In genomic region chr19:40336694-40337093, GRCm38 (mm10) we compare ENCODE assay signal across 23 mouse cellular contexts.
A peak's percentile ranks its signal among the peaks of the same experiment; 100 is the strongest.
DNase-seq lines count a peak whose midpoint lies in the region; ATAC-seq and TF ChIP-seq lines count a peak whose summit lies in the region.
"Had no signal": no experiment of that assay in that cellular context is flagged by ENCODE, and none has a peak within 500 bp of the region (broad histone marks: within the 10 kb centered on the region; RNA-seq: fewer than 3 reads in every experiment).

No protein-coding gene starts in this region.

- H3K9ac ChIP-seq in liver, embryonic 16.5 days (ENCODE audit: low read depth, low read length), result no peak overlapping the region
- no peak overlapping the region for H3K9ac ChIP-seq in liver, embryonic 11.5 days (ENCODE audit: low read depth, low read length)
- H3K9ac ChIP-seq in intestine, embryonic 15.5 days, result no peak overlapping the region
- H3K9ac ChIP-seq in midbrain, postnatal 0 days (replicated peaks; ENCODE audit: low read length, poor library complexity, severe bottlenecking), result no peak overlapping the region
- H3K9ac ChIP-seq: embryonic facial prominence, embryonic 12.5 days; embryonic facial prominence, embryonic 15.5 days; forebrain, embryonic 15.5 days; hindbrain, embryonic 14.5 days had no signal

- no peaks in the 10 kb centered on the region for H3K27me3 ChIP-seq in liver, embryonic 16.5 days (ENCODE audit: control insufficient read depth, insufficient read depth, low read depth, low read length)
- no peaks in the 10 kb centered on the region for H3K27me3 ChIP-seq in liver, embryonic 11.5 days (replicated peaks; ENCODE audit: control insufficient read depth, insufficient read depth, low read length)
- no peaks in the 10 kb centered on the region for H3K27me3 ChIP-seq in intestine, embryonic 15.5 days (replicated peaks)
- no peaks in the 10 kb centered on the region for H3K27me3 ChIP-seq in myocyte (ENCODE audit: control insufficient read depth, insufficient read depth, insufficient read length)
- H3K27me3 ChIP-seq in midbrain, postnatal 0 days (ENCODE audit: insufficient read depth, low read length), result no peaks in the 10 kb centered on the region
- H3K27me3 ChIP-seq: CH12.LX; embryonic facial prominence, embryonic 12.5 days; embryonic facial prominence, embryonic 15.5 days; forebrain, embryonic 15.5 days; Patski had no signal

- no peaks in the 10 kb centered on the region for H3K79me2 ChIP-seq in myocyte (ENCODE audit: control insufficient read depth, insufficient read depth)

- no peak overlapping the region for H3K4me3 ChIP-seq in liver, embryonic 16.5 days (ENCODE audit: low read depth, low read length)
- H3K4me3 ChIP-seq in liver, embryonic 11.5 days (ENCODE audit: low read depth, low read length), result no peak overlapping the region
- H3K4me3 ChIP-seq in intestine, embryonic 15.5 days (replicated peaks), result no peak overlapping the region
- no peak overlapping the region for H3K4me3 ChIP-seq in myocyte
- no peak overlapping the region for H3K4me3 ChIP-seq in midbrain, postnatal 0 days (ENCODE audit: low read depth, low read length)
- H3K4me3 ChIP-seq: embryonic facial prominence, embryonic 12.5 days; embryonic facial prominence, embryonic 15.5 days; forebrain, embryonic 15.5 days had no signal

- no peak overlapping the region for H3K27ac ChIP-seq in liver, embryonic 16.5 days (ENCODE audit: low read length)
- no peak overlapping the region for H3K27ac ChIP-seq in liver, embryonic 11.5 days (ENCODE audit: low read depth, low read length)
- no peak overlapping the region for H3K27ac ChIP-seq in intestine, embryonic 15.5 days
- no peak overlapping the region for H3K27ac ChIP-seq in midbrain, postnatal 0 days (ENCODE audit: low read depth, low read length)
- H3K27ac ChIP-seq: embryonic facial prominence, embryonic 12.5 days; embryonic facial prominence, embryonic 15.5 days; forebrain, embryonic 15.5 days; hindbrain, embryonic 14.5 days; hindbrain, postnatal 0 days had no signal

- TF ChIP-seq CTCF in midbrain, postnatal 0 days (IDR thresholded peaks at IDR 0.05), result no peak

- H3K4me2 ChIP-seq in liver, embryonic 16.5 days (ENCODE audit: low read depth, low read length), result no peak overlapping the region
- H3K4me2 ChIP-seq in liver, embryonic 11.5 days, result no peak overlapping the region
- H3K4me2 ChIP-seq in intestine, embryonic 15.5 days (replicated peaks), result no peak overlapping the region
- H3K4me2 ChIP-seq in myocyte (ENCODE audit: low read depth), result peak overlapping the region; percentile 13
- H3K4me2 ChIP-seq in midbrain, postnatal 0 days (ENCODE audit: low read depth, low read length, poor library complexity, severe bottlenecking), result no peak overlapping the region
- H3K4me2 ChIP-seq: embryonic facial prominence, embryonic 12.5 days; embryonic facial prominence, embryonic 15.5 days; forebrain, embryonic 15.5 days; hindbrain, embryonic 14.5 days had no signal

- H3K9me3 ChIP-seq in liver, embryonic 16.5 days (replicated peaks; ENCODE audit: control insufficient read depth, low read length), result no peaks in the 10 kb centered on the region
- H3K9me3 ChIP-seq in liver, embryonic 11.5 days (ENCODE audit: control insufficient read depth, low read length), result no peaks in the 10 kb centered on the region
- H3K9me3 ChIP-seq in intestine, embryonic 15.5 days, result no peaks in the 10 kb centered on the region
- no peaks in the 10 kb centered on the region for H3K9me3 ChIP-seq in midbrain, postnatal 0 days (ENCODE audit: low read length)
- H3K9me3 ChIP-seq: embryonic facial prominence, embryonic 12.5 days; embryonic facial prominence, embryonic 15.5 days; forebrain, embryonic 15.5 days; G1E had no signal

- no peak overlapping the region for H3ac ChIP-seq in myocyte (ENCODE audit: control insufficient read depth, insufficient read length)

- DNase-seq in liver, embryonic 11.5 days (ENCODE audit: low spot score), result no peak
- no peak for DNase-seq in cerebellum, postnatal 4 days (ENCODE audit: low spot score in 2 of 2)
- no peak for DNase-seq in midbrain, postnatal 0 days (ENCODE audit: low spot score)
- DNase-seq: adrenal gland, postnatal 10 days; adrenal gland, postnatal 36 days; cerebellum, adult 18-20 months; cerebellum, adult 9-10 months; cerebellum, postnatal 14 days; gastrocnemius, postnatal 25 days; heart, adult 18-20 months; heart, postnatal 36 days had no signal

- H3K36me3 ChIP-seq in liver, embryonic 16.5 days (ENCODE audit: control insufficient read depth, insufficient read depth), result no peaks in the 10 kb centered on the region
- H3K36me3 ChIP-seq in liver, embryonic 11.5 days (ENCODE audit: control insufficient read depth, insufficient read depth, low read length), result no peaks in the 10 kb centered on the region; the same call in 1 of the 2 replicates
- no peaks in the 10 kb centered on the region for H3K36me3 ChIP-seq in intestine, embryonic 15.5 days
- H3K36me3 ChIP-seq in myocyte (ENCODE audit: control insufficient read depth, insufficient read depth), result no peaks in the 10 kb centered on the region
- peaks cover 5% of the 10 kb centered on the region for H3K36me3 ChIP-seq in midbrain, postnatal 0 days (ENCODE audit: insufficient read depth, low read length)
- H3K36me3 ChIP-seq: embryonic facial prominence, embryonic 12.5 days; embryonic facial prominence, embryonic 15.5 days had no signal

- H3K4me1 ChIP-seq in liver, embryonic 16.5 days (ENCODE audit: control insufficient read depth, low read depth, low read length), result no peaks in the 10 kb centered on the region
- H3K4me1 ChIP-seq in liver, embryonic 11.5 days (replicated peaks; ENCODE audit: control insufficient read depth, insufficient read depth, low read length), result 0 out of 2 replicates have a peak, but pooled peaks cover 2% of the 10 kb centered on the region
- H3K4me1 ChIP-seq in intestine, embryonic 15.5 days (replicated peaks), result 0 out of 2 replicates have a peak, but pooled peaks cover 3% of the 10 kb centered on the region
- no peaks in the 10 kb centered on the region for H3K4me1 ChIP-seq in midbrain, postnatal 0 days (ENCODE audit: insufficient read depth, low read length)
- H3K4me1 ChIP-seq: embryonic facial prominence, embryonic 12.5 days; embryonic facial prominence, embryonic 15.5 days; forebrain, embryonic 15.5 days had no signal

- TF ChIP-seq POLR2A in myocyte (IDR thresholded peaks at IDR 0.05; ENCODE audit: insufficient read length, low read depth), result no peak

- WGBS in liver, embryonic 16.5 days (ENCODE audit: insufficient replicate concordance), result 58% methylated on average over 4 of the region's 4 CpGs
- WGBS in liver, embryonic 11.5 days, result 65% methylated on average over 4 of the region's 4 CpGs
- WGBS in intestine, embryonic 15.5 days, result 62% methylated on average over 4 of the region's 4 CpGs
- WGBS in midbrain, postnatal 0 days, result 79% methylated on average over 4 of the region's 4 CpGs

- peak; percentile 16; the same call in 1 of the 2 replicates for ATAC-seq in liver, embryonic 16.5 days (ENCODE audit: low read depth)
- no peak for ATAC-seq in liver, embryonic 11.5 days (replicated peaks; ENCODE audit: low FRiP score)
- ATAC-seq in intestine, embryonic 15.5 days, result peak; percentile 65
- no peak for ATAC-seq in midbrain, postnatal 0 days (ENCODE audit: low FRiP score)
- ATAC-seq: forebrain, embryonic 15.5 days; hindbrain, postnatal 0 days; inflammation-experienced regulatory T-cells, adult 6 months; Patski had no signal

TF ChIP-seq in myocyte, 11 proteins besides CTCF, POLR2A, EP300 and RAD21:
- peak; percentile 47 for TF ChIP-seq TCF12 (IDR thresholded peaks at IDR 0.05; ENCODE audit: insufficient read depth, poor library complexity, severe bottlenecking)
- TF ChIP-seq USF1 (IDR thresholded peaks at IDR 0.05; ENCODE audit: low read depth), result no peak
- no peak for TF ChIP-seq POLR2AphosphoS2 (IDR thresholded peaks at IDR 0.05; ENCODE audit: insufficient read length, low read depth)
- TF ChIP-seq REST (IDR thresholded peaks at IDR 0.05; ENCODE audit: insufficient read depth, insufficient read length), result no peak
- no peak for TF ChIP-seq TCF3 (IDR thresholded peaks at IDR 0.05; ENCODE audit: insufficient read length, low read depth)
- TF ChIP-seq CEBPB (IDR thresholded peaks at IDR 0.05; ENCODE audit: insufficient read depth, poor library complexity, severe bottlenecking), result 0 out of 2 replicates have a peak, but pooled peaks have one; percentile 16
- no peak for TF ChIP-seq MAX (IDR thresholded peaks at IDR 0.05; ENCODE audit: low read depth)
- TF ChIP-seq SRF (IDR thresholded peaks at IDR 0.05; ENCODE audit: control insufficient read depth, insufficient read length, low read depth), result no peak
- TF ChIP-seq MYOD1 (IDR thresholded peaks at IDR 0.05; ENCODE audit: control insufficient read depth in 1 of 3, insufficient read length in 2 of 3, low read depth in 2 of 3), result peak; percentile 6 to 75 (median 68)
- TF ChIP-seq MYOG (IDR thresholded peaks at IDR 0.05; ENCODE audit: control insufficient read depth in 1 of 3, insufficient read depth in 1 of 3, insufficient read length in 2 of 3, low read depth in 2 of 3), result peak in 2 of 3 experiments; percentile 60 to 77

Comparison
In these comparisons a context has a peak if more than half of its experiments do, and no peak if none do; other contexts are left out.
1. ATAC-seq: peak in liver, embryonic 16.5 days (single experiment) and intestine, embryonic 15.5 days (single experiment); none in liver, embryonic 11.5 days (single experiment) and midbrain, postnatal 0 days (single experiment).